In genomic region chr13:112987991-112988390, GRCm38 (mm10) we compare ENCODE assay signal across 7 mouse cellular contexts. TPM values are rescaled to one million over a fixed set of nuclear protein-coding genes. Genes with fewer than 3 reads are reported as not detected.
DNase-seq lines count a peak whose midpoint lies in the region; ATAC-seq and TF ChIP-seq lines count a peak whose summit lies in the region.

No protein-coding gene starts in this region.

- DNase-seq in left cerebral cortex, adult 2 months (ENCODE audit: extremely low spot score in 1 of 2, low spot score in 2 of 2) = no peak
- no peak for DNase-seq in left cerebral cortex, adult 9 months (ENCODE audit: low spot score in 2 of 2)
- peak; percentile 65 for DNase-seq in brain, embryonic 14.5 days (ENCODE audit: low read depth)
- no peak for DNase-seq in spleen, postnatal 36 days (ENCODE audit: low spot score in 2 of 2)
- no peak for DNase-seq in left cerebral cortex, postnatal 10 days (ENCODE audit: extremely low spot score in 1 of 2, low spot score in 2 of 2)

- peak overlapping the region; percentile 33 for H3K9ac ChIP-seq in hindbrain, embryonic 12.5 days

- no peaks in the 10 kb centered on the region for H3K36me3 ChIP-seq in hindbrain, embryonic 12.5 days
- no peaks in the 10 kb centered on the region for H3K36me3 ChIP-seq in megakaryocyte, embryonic 14.5 days (replicated peaks; ENCODE audit: low read length)

- WGBS in hindbrain, embryonic 12.5 days = under 1% methylated on average over 39 of the region's 39 CpGs

- H3K4me2 ChIP-seq in hindbrain, embryonic 12.5 days (replicated peaks) = peak overlapping the region; percentile 84

- peaks cover 84% of the 10 kb centered on the region for H3K27me3 ChIP-seq in hindbrain, embryonic 12.5 days
- H3K27me3 ChIP-seq in megakaryocyte, embryonic 14.5 days (replicated peaks) = peaks cover 84% of the 10 kb centered on the region

- no peak overlapping the region for H3K27ac ChIP-seq in left cerebral cortex, adult 2 months
- no peak overlapping the region for H3K27ac ChIP-seq in hindbrain, embryonic 12.5 days

- peak overlapping the region; percentile 61 for H3K4me3 ChIP-seq in left cerebral cortex, adult 2 months
- peak overlapping the region; percentile 41 for H3K4me3 ChIP-seq in hindbrain, embryonic 12.5 days
- H3K4me3 ChIP-seq in megakaryocyte, embryonic 14.5 days (replicated peaks) = peak overlapping the region; percentile 92

- no peak for TF ChIP-seq POLR2A in brain, embryonic 14.5 days (IDR thresholded peaks at IDR 0.05; ENCODE audit: borderline replicate concordance, extremely low read depth, insufficient read depth, insufficient read length, poor library complexity, severe bottlenecking)

- H3K9me3 ChIP-seq in hindbrain, embryonic 12.5 days (replicated peaks) = no peaks in the 10 kb centered on the region
- H3K9me3 ChIP-seq in megakaryocyte, embryonic 14.5 days = no peaks in the 10 kb centered on the region; the same call in 1 of the 2 replicates

- peaks cover 38% of the 10 kb centered on the region for H3K4me1 ChIP-seq in hindbrain, embryonic 12.5 days
- H3K4me1 ChIP-seq in megakaryocyte, embryonic 14.5 days = peaks cover 51% of the 10 kb centered on the region

- intact Hi-C loops in left cerebral cortex, adult 2 months (cut with DNase I) = loop anchor here (1.0 to 2.0 kb wide), 2 partner anchors 49 to 61 kb away; partner anchors contain the start of genes Dhx29 and Mtrex
- intact Hi-C loops in left cerebral cortex, postnatal 10 days (cut with DNase I) = loop anchor here (5.0 kb wide), 1 partner anchor 44 kb away; no protein-coding TSS in a partner anchor

- no peak for TF ChIP-seq CTCF in left cerebral cortex, adult 2 months (IDR thresholded peaks at IDR 0.05)
- TF ChIP-seq CTCF in brain, embryonic 14.5 days (IDR thresholded peaks at IDR 0.05; ENCODE audit: borderline replicate concordance, extremely low read depth, insufficient read depth, insufficient read length) = no peak

- peak; percentile 64 for ATAC-seq in hindbrain, embryonic 12.5 days (ENCODE audit: low FRiP score)

RNA-seq across cellular contexts. Expression of gene Ccno, which starts 0.4 kb away (rescaled TPM):
- total RNA-seq in left cerebral cortex, adult 2 months (2021) = 1 to 10 TPM; 1.5 to 2.0 TPM
- 3.0 and 3.8 TPM in 2 replicates for polyA plus RNA-seq in brain, embryonic 14.5 days (2012; rRNA removed)
- polyA plus RNA-seq in hindbrain, embryonic 12.5 days (2016; fragmentation: Nextera tagmentation; extraction: Ambion mirVana) = 2.8 and 3.7 TPM in 2 replicates
- polyA plus RNA-seq in megakaryocyte, embryonic 14.5 days (2012; ENCODE audit: insufficient read depth, low replicate concordance) = 0.67 TPM in 1 of 2 replicates, not detected in the other
- 1 to 10 TPM in 1 of 2 experiments, under 1 TPM in 1; 0.97 to 1.5 TPM for total RNA-seq in left cerebral cortex, postnatal 10 days (2021)

RNA-seq across cellular contexts. Expression of gene Mcidas, which starts 5.7 kb away (rescaled TPM):
- under 1 TPM; 0.36 to 0.37 TPM for total RNA-seq in left cerebral cortex, adult 2 months (2021)
- polyA plus RNA-seq in brain, embryonic 14.5 days (2012; rRNA removed) = 0.85 and 1.1 TPM in 2 replicates
- polyA plus RNA-seq in hindbrain, embryonic 12.5 days (2016; fragmentation: Nextera tagmentation; extraction: Ambion mirVana) = 1.6 and 1.7 TPM in 2 replicates
- not detected in 2 replicates for polyA plus RNA-seq in megakaryocyte, embryonic 14.5 days (2012; ENCODE audit: insufficient read depth, low replicate concordance)
- under 1 TPM; 0.13 to 0.24 TPM for total RNA-seq in left cerebral cortex, postnatal 10 days (2021)

RNA-seq across cellular contexts. Expression of gene Cdc20b, which starts 46.9 kb away (rescaled TPM):
- total RNA-seq in left cerebral cortex, adult 2 months (2021) = under 1 TPM in 1 of 2 experiments, not detected in 1; 0.29 TPM
- polyA plus RNA-seq in brain, embryonic 14.5 days (2012; rRNA removed) = 0.86 and 1.1 TPM in 2 replicates
- polyA plus RNA-seq in hindbrain, embryonic 12.5 days (2016; fragmentation: Nextera tagmentation; extraction: Ambion mirVana) = 0.68 and 2.1 TPM in 2 replicates
- polyA plus RNA-seq in megakaryocyte, embryonic 14.5 days (2012; ENCODE audit: insufficient read depth, low replicate concordance) = not detected in 2 replicates
- total RNA-seq in left cerebral cortex, postnatal 10 days (2021) = not detected

RNA-seq across cellular contexts. Expression of gene Gpx8, which starts 58.2 kb away (rescaled TPM):
- 1 to 10 TPM; 8.1 to 8.5 TPM for total RNA-seq in left cerebral cortex, adult 2 months (2021)
- polyA plus RNA-seq in brain, embryonic 14.5 days (2012; rRNA removed) = 25.5 and 30.1 TPM in 2 replicates
- polyA plus RNA-seq in hindbrain, embryonic 12.5 days (2016; fragmentation: Nextera tagmentation; extraction: Ambion mirVana) = 110 and 116 TPM in 2 replicates
- not detected in 2 replicates for polyA plus RNA-seq in megakaryocyte, embryonic 14.5 days (2012; ENCODE audit: insufficient read depth, low replicate concordance)
- total RNA-seq in left cerebral cortex, postnatal 10 days (2021) = 10 to 100 TPM; 13.9 to 16.3 TPM

Comparison
In these comparisons a context has a peak if more than half of its experiments do, and no peak if none do; other contexts are left out.
1. H3K4me3 ChIP-seq: peak in every context shown above with its lines; median percentile 92 in megakaryocyte, embryonic 14.5 days; 61 in left cerebral cortex, adult 2 months; 41 in hindbrain, embryonic 12.5 days.